Mouse (Mus musculus): ENCODE measurements at regions not wholly inside any gene's neighbourhood (a gene's known extent, or its start where the extent isn't known, plus 50 kb on each side); places are given as distances from the start of the nearest gene placed in this dataset.

DNA sequence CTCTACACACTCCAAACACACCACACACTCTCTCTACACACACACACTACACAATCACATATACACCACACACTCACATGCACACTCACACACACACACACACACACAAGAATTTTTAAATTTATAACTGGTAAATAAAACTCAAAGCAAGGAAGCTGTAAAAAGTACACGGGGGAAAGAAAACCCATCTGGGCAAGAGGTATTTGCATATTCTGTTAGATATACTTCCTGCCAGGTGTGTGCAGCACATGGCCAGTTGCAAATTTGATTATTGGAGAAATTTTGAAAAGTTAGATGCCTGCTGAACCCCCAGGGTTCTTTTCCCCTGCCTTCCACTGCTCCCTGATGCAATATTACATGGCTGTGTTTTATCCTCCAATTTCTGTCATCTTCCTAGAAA lies 226.4 kb downstream of the Lpin1 start:
- TF ChIP-seq POLR2A (IDR thresholded peaks at IDR 0.05; ENCODE audit: low read depth, low read length) (no peak), CTCF (IDR thresholded peaks at IDR 0.05; ENCODE audit: extremely low read depth, insufficient read length, insufficient replicate concordance, low read depth, low read length) (no peak)

All from small intestine, adult 2 months (tissue).